Comparison of ENCODE assay signal across 8 mouse cellular contexts in the genomic region with DNA sequence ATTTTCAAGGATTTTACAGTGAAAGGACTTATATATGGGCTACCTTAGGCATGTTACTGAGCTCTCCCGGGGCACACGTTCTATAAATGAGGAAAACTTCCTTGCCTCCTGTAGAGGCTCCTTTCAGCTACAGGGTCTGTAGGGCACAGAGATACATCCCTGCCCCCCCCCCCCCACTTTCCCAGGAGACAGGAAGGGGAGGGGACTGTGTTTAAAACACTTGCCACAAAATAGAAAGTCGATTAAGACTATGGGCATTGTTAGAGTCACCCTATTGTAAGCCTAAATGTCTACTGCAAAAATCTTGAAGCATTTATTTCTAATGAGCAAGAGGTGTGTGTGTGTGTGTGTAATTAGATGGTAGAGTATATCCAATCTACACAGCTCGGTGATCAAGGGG. TPM values are rescaled to one million over a fixed set of nuclear protein-coding genes. Genes with fewer than 3 reads are reported as not detected.
DNase-seq lines count a peak whose midpoint lies in the region; ATAC-seq and TF ChIP-seq lines count a peak whose summit lies in the region.

No protein-coding gene starts in this region.

- peaks cover 2% of the 10 kb centered on the region; the same call in 1 of the 2 replicates for H3K4me1 ChIP-seq in thymus, adult 2 months (replicated peaks; ENCODE audit: control insufficient read depth, insufficient read depth, low read length)
- H3K4me1 ChIP-seq in limb, embryonic 15.5 days, result peaks cover 19% of the 10 kb centered on the region
- no peaks in the 10 kb centered on the region for H3K4me1 ChIP-seq in stomach, postnatal 0 days (replicated peaks; ENCODE audit: control insufficient read depth, insufficient read depth)

- no peak for TF ChIP-seq EP300 in stomach, postnatal 0 days (optimal IDR thresholded peaks at IDR 0.05)

- H3K27me3 ChIP-seq in thymus, adult 2 months (ENCODE audit: control insufficient read depth, insufficient read depth, low read length), result no peaks in the 10 kb centered on the region
- H3K27me3 ChIP-seq in limb, embryonic 15.5 days, result no peaks in the 10 kb centered on the region
- no peaks in the 10 kb centered on the region for H3K27me3 ChIP-seq in stomach, postnatal 0 days (ENCODE audit: control insufficient read depth, insufficient read depth, low read length)

- H3K36me3 ChIP-seq in thymus, adult 2 months (ENCODE audit: control insufficient read depth, insufficient read depth, low read length), result no peaks in the 10 kb centered on the region
- H3K36me3 ChIP-seq in limb, embryonic 15.5 days, result no peaks in the 10 kb centered on the region
- no peaks in the 10 kb centered on the region for H3K36me3 ChIP-seq in stomach, postnatal 0 days (ENCODE audit: control insufficient read depth, insufficient read depth, low read length)

- H3K27ac ChIP-seq in thymus, adult 2 months (ENCODE audit: control insufficient read depth, insufficient read depth, low read length), result peak overlapping the region; percentile 68
- peak overlapping the region; percentile 99 for H3K27ac ChIP-seq in limb, embryonic 15.5 days
- H3K27ac ChIP-seq in stomach, postnatal 0 days (replicated peaks), result peak overlapping the region; percentile 100

- peak overlapping the region; percentile 97 for H3K9ac ChIP-seq in limb, embryonic 15.5 days
- peak overlapping the region; percentile 100 for H3K9ac ChIP-seq in stomach, postnatal 0 days (ENCODE audit: low read length)

- ATAC-seq in limb, embryonic 15.5 days (ENCODE audit: insufficient number of reproducible peaks, low FRiP score, low TSS enrichment, low read depth), result no peak
- ATAC-seq in stomach, postnatal 0 days (ENCODE audit: low FRiP score, low TSS enrichment), result no peak
- ATAC-seq in erythroid progenitor cell, adult 5-6 weeks (replicated peaks; ENCODE audit: low FRiP score, poor library complexity, severe bottlenecking), result no peak

- 5% methylated on average over 4 of the region's 4 CpGs for WGBS in thymus, adult 2 months
- 4% methylated on average over 4 of the region's 4 CpGs for WGBS in limb, embryonic 15.5 days
- WGBS in stomach, postnatal 0 days, result 5% methylated on average over 4 of the region's 4 CpGs

- no peak for TF ChIP-seq CTCF in thymus, adult 2 months (IDR thresholded peaks at IDR 0.05; ENCODE audit: borderline replicate concordance, control insufficient read depth, extremely low read depth, insufficient read depth, low read length, poor library complexity)
- TF ChIP-seq CTCF in stomach, postnatal 0 days (IDR thresholded peaks at IDR 0.05; ENCODE audit: low read depth), result no peak

- H3K4me2 ChIP-seq in limb, embryonic 15.5 days, result peak overlapping the region; percentile 64
- H3K4me2 ChIP-seq in stomach, postnatal 0 days (replicated peaks; ENCODE audit: low read depth), result peak overlapping the region; percentile 70

- peak; percentile 48 for DNase-seq in embryo, embryonic 10.5 days (ENCODE audit: low spot score)
- no peak for DNase-seq in embryo, embryonic 9.5 days (ENCODE audit: extremely low spot score)
- no peak for DNase-seq in thymus, adult 2 months
- DNase-seq in thymus, postnatal 4 days, result no peak
- DNase-seq in stomach, postnatal 0 days (ENCODE audit: low spot score), result no peak
- DNase-seq in cerebellum, adult 8-10 months, result no peak

- no peaks in the 10 kb centered on the region for H3K9me3 ChIP-seq in limb, embryonic 15.5 days
- H3K9me3 ChIP-seq in stomach, postnatal 0 days (ENCODE audit: control insufficient read depth, low read length), result no peaks in the 10 kb centered on the region

- no peak for TF ChIP-seq POLR2A in thymus, adult 2 months (IDR thresholded peaks at IDR 0.05; ENCODE audit: control insufficient read depth, extremely low read depth, insufficient read depth, low read length, poor library complexity)

- peak overlapping the region; percentile 81 for H3K4me3 ChIP-seq in thymus, adult 2 months (ENCODE audit: control insufficient read depth, insufficient read depth, low read length)
- peak overlapping the region; percentile 99 for H3K4me3 ChIP-seq in limb, embryonic 15.5 days
- H3K4me3 ChIP-seq in stomach, postnatal 0 days (ENCODE audit: low read depth, low read length), result peak overlapping the region; percentile 82

RNA-seq across cellular contexts. Expression of a gene that starts 0.7 kb away (rescaled TPM):
- 52.6 and 54.6 TPM in 2 replicates for polyA plus RNA-seq in thymus, adult 2 months (2012; rRNA removed)
- 15.7 and 19.6 TPM in 2 replicates for polyA plus RNA-seq in limb, embryonic 15.5 days (2015; fragmentation: Nextera tagmentation; extraction: Ambion mirVana)
- polyA plus RNA-seq in stomach, postnatal 0 days (2015; fragmentation: Nextera tagmentation; extraction: Ambion mirVana), result 6.9 and 9.0 TPM in 2 replicates
- total RNA-seq in erythroid progenitor cell, adult 5-6 weeks (2015; ENCODE audit: low replicate concordance), result 46.5 and 61.3 TPM in 2 replicates
- 63.6 and 72.8 TPM in 2 replicates for total RNA-seq in erythroid progenitor cell, adult 5-6 weeks (2017; ENCODE audit: low replicate concordance)
